Mouse (Mus musculus) midbrain, embryonic 12.5 days (tissue): ENCODE data around the gene Hist1h2aa. TPM values are rescaled to one million over a fixed set of nuclear protein-coding genes. Genes with fewer than 3 reads are reported as not detected.

Experiments
- ATAC-seq: fragments of 200-750 bp; cut with Nextera tagmentation; 2 replicates; pipeline ENCODE4 v1.8.0; 2017; ENCODE audit warnings: low read depth, moderate TSS enrichment, moderate library complexity; ENCODE audit not compliant: low FRiP score
- H3K27ac ChIP-seq: fragments of 300-500 bp; sonication (generic); replicated peaks from 2 replicates; pipeline ENCODE4 v1.5.1; 2016; ENCODE audit warnings: mild to moderate bottlenecking
- H3K27me3 ChIP-seq: fragments of 300-500 bp; sonication (generic); 2 replicates; pipeline ENCODE4 v1.6.1; 2016; ENCODE audit warnings: mild to moderate bottlenecking
- H3K36me3 ChIP-seq: fragments of 300-500 bp; sonication (generic); 2 replicates; pipeline ENCODE4 v1.6.1; 2016
- H3K4me1 ChIP-seq: fragments of 300-500 bp; sonication (generic); 2 replicates; pipeline ENCODE4 v1.6.1; 2016
- H3K4me2 ChIP-seq: fragments of 300-500 bp; sonication (generic); replicated peaks from 2 replicates; pipeline ENCODE4 v1.6.1; 2016; ENCODE audit warnings: mild to moderate bottlenecking, moderate library complexity
- H3K4me3 ChIP-seq: fragments of 300-500 bp; sonication (generic); 2 replicates; pipeline ENCODE4 v1.5.1; 2016; ENCODE audit warnings: mild to moderate bottlenecking
- H3K9ac ChIP-seq: fragments of 300-500 bp; sonication (generic); replicated peaks from 2 replicates; pipeline ENCODE4 v1.6.1; 2016; ENCODE audit warnings: mild to moderate bottlenecking, moderate library complexity
- H3K9me3 ChIP-seq: fragments of 300-500 bp; sonication (generic); 2 replicates; pipeline ENCODE4 v1.6.1; 2016; ENCODE audit warnings: mild to moderate bottlenecking
- WGBS: fragments of 180-500 bp; shearing (Covaris S2); methylation state at CpG from one replicate; pipeline ENCODE4 v1.1.7; 2016; 5-methylcytosine and 5-hydroxymethylcytosine counted together
- polyA plus RNA-seq: library from polyadenylated mRNA; unstranded; fragments of >200 nt; fragmentation: Nextera tagmentation; extraction: Ambion mirVana; gene quantifications from 2 replicates; pipeline ENCODE4 v1.2.1, GENCODE M21; 2016

The Hist1h2aa gene
- polyA plus RNA-seq, 1 experiment from 2014 or later, result not detected

GRCm38 (mm10) chr13:23914376-23915167, 19.7 kb upstream of the Hist1h2aa start, which contains the start of gene Slc17a4:
Slc17a4 (minus strand) TSS chr13:23915009.
- Histone ChIP-seq H3K4me2 (no peak within 1 kb of the TSS), H3K27me3 (no peaks in the 10 kb centered on the region), H3K36me3 (no peaks in the 10 kb centered on the region), H3K4me1 (no peaks in the 10 kb centered on the region), H3K27ac (no peak within 1 kb of the TSS), H3K9me3 (no peaks in the 10 kb centered on the region), H3K9ac (no peak within 1 kb of the TSS), H3K4me3 (no peak within 1 kb of the TSS)
- 80% methylated on average over 9 of the region's 9 CpGs for WGBS
- no peak for ATAC-seq

GRCm38 (mm10) chr13:23916132-23916531, 18.1 kb upstream of the Hist1h2aa start:
- no peak for ATAC-seq
- WGBS, result 92% methylated on average over 1 of the region's 1 CpGs
- H3K9ac ChIP-seq, result no peak overlapping the region
- H3K27ac ChIP-seq, result no peak overlapping the region
- no peaks in the 10 kb centered on the region for H3K4me1 ChIP-seq
- H3K9me3 ChIP-seq, result no peaks in the 10 kb centered on the region
- H3K4me3 ChIP-seq, result no peak overlapping the region
- H3K36me3 ChIP-seq, result no peaks in the 10 kb centered on the region
- H3K27me3 ChIP-seq, result no peaks in the 10 kb centered on the region
- no peak overlapping the region for H3K4me2 ChIP-seq

- ATAC-seq, result no peak
- Histone ChIP-seq H3K36me3 (no peaks in the 10 kb centered on the region), H3K4me2 (no peak overlapping the region), H3K27ac (no peak overlapping the region), H3K4me3 (no peak overlapping the region), H3K9me3 (no peaks in the 10 kb centered on the region), H3K27me3 (no peaks in the 10 kb centered on the region), H3K9ac (no peak overlapping the region), H3K4me1 (no peaks in the 10 kb centered on the region)
- 78% methylated on average over 4 of the region's 4 CpGs for WGBS
Measured at GRCm38 (mm10) chr13:23917674-23918073, 16.6 kb upstream of the Hist1h2aa start.

- Histone ChIP-seq H3K27me3 (no peaks in the 10 kb centered on the region), H3K9ac (no peak overlapping the region), H3K36me3 (no peaks in the 10 kb centered on the region), H3K4me1 (no peaks in the 10 kb centered on the region), H3K9me3 (no peaks in the 10 kb centered on the region), H3K4me2 (no peak overlapping the region), H3K4me3 (no peak overlapping the region), H3K27ac (no peak overlapping the region)
- WGBS, result 73% methylated on average over 2 of the region's 2 CpGs
- no peak for ATAC-seq
Measured at GRCm38 (mm10) chr13:23925792-23926191, 8.5 kb upstream of the Hist1h2aa start.

GRCm38 (mm10) chr13:23928637-23929036, 5.6 kb upstream of the Hist1h2aa start:
- no peak for ATAC-seq
- Histone ChIP-seq H3K4me2 (no peak overlapping the region), H3K9me3 (no peaks in the 10 kb centered on the region), H3K36me3 (no peaks in the 10 kb centered on the region), H3K27ac (no peak overlapping the region), H3K4me1 (no peaks in the 10 kb centered on the region), H3K4me3 (no peak overlapping the region), H3K27me3 (no peaks in the 10 kb centered on the region), H3K9ac (no peak overlapping the region)
- WGBS, result 78% methylated on average over 3 of the region's 3 CpGs

GRCm38 (mm10) chr13:23930461-23930860, 3.8 kb upstream of the Hist1h2aa start:
- WGBS, result 97% methylated on average over 9 of the region's 9 CpGs
- H3K4me2 ChIP-seq, result no peak overlapping the region
- H3K4me3 ChIP-seq, result no peak overlapping the region
- no peak overlapping the region for H3K27ac ChIP-seq
- no peaks in the 10 kb centered on the region for H3K27me3 ChIP-seq
- ATAC-seq, result no peak
- H3K9ac ChIP-seq, result no peak overlapping the region
- H3K36me3 ChIP-seq, result no peaks in the 10 kb centered on the region
- H3K4me1 ChIP-seq, result no peaks in the 10 kb centered on the region
- 0 out of 2 replicates have a peak, but pooled peaks cover 3% of the 10 kb centered on the region for H3K9me3 ChIP-seq

GRCm38 (mm10) chr13:23930904-23931303, 3.4 kb upstream of the Hist1h2aa start:
- Histone ChIP-seq H3K36me3 (no peaks in the 10 kb centered on the region), H3K27me3 (no peaks in the 10 kb centered on the region), H3K27ac (no peak overlapping the region), H3K4me2 (no peak overlapping the region), H3K4me3 (no peak overlapping the region), H3K9ac (no peak overlapping the region), H3K4me1 (no peaks in the 10 kb centered on the region), H3K9me3 (0 out of 2 replicates have a peak, but pooled peaks cover 3% of the 10 kb centered on the region)
- no peak for ATAC-seq
- 74% methylated on average over 11 of the region's 11 CpGs for WGBS

GRCm38 (mm10) chr13:23933421-23934210, 646 bp upstream of the Hist1h2aa start, which contains the start of gene Hist1h2ba:
Hist1h2ba (minus strand) TSS chr13:23934156.
- H3K27ac ChIP-seq, result no peak within 1 kb of the TSS
- 0 out of 2 replicates have a peak, but pooled peaks cover 3% of the 10 kb centered on the region for H3K9me3 ChIP-seq
- H3K27me3 ChIP-seq, result no peaks in the 10 kb centered on the region
- no peak for ATAC-seq
- WGBS, result 91% methylated on average over 39 of the region's 39 CpGs
- no peak within 1 kb of the TSS for H3K4me2 ChIP-seq
- no peak within 1 kb of the TSS for H3K9ac ChIP-seq
- H3K4me1 ChIP-seq, result no peaks in the 10 kb centered on the region
- no peak within 1 kb of the TSS for H3K4me3 ChIP-seq
- H3K36me3 ChIP-seq, result no peaks in the 10 kb centered on the region

- peaks cover 1% of the 10 kb centered on the region for H3K27me3 ChIP-seq
- ATAC-seq, result no peak
Measured at GRCm38 (mm10) chr13:23938699-23939098, 4.4 kb downstream of the Hist1h2aa start.

GRCm38 (mm10) chr13:23940291-23940690, 6.0 kb downstream of the Hist1h2aa start:
- H3K4me2 ChIP-seq, result no peak overlapping the region
- no peaks in the 10 kb centered on the region for H3K36me3 ChIP-seq
- H3K9ac ChIP-seq, result no peak overlapping the region
- H3K9me3 ChIP-seq, result no peaks in the 10 kb centered on the region
- H3K27me3 ChIP-seq, result peaks cover 4% of the 10 kb centered on the region
- no peak overlapping the region for H3K4me3 ChIP-seq
- no peak for ATAC-seq
- H3K27ac ChIP-seq, result no peak overlapping the region
- H3K4me1 ChIP-seq, result no peaks in the 10 kb centered on the region
- WGBS, result 43% methylated on average over 6 of the region's 6 CpGs

More at GRCm38 (mm10) chr13:23938699-23939098, 4.4 kb downstream of the Hist1h2aa start:
- Histone ChIP-seq H3K4me1 (no peaks in the 10 kb centered on the region), H3K36me3 (no peaks in the 10 kb centered on the region), H3K4me2 (no peak overlapping the region), H3K9me3 (0 out of 2 replicates have a peak, but pooled peaks cover 3% of the 10 kb centered on the region), H3K27ac (no peak overlapping the region), H3K9ac (no peak overlapping the region), H3K4me3 (no peak overlapping the region)
- 74% methylated on average over 1 of the region's 1 CpGs for WGBS

- Histone ChIP-seq H3K4me3 (no peak overlapping the region), H3K4me1 (0 out of 2 replicates have a peak, but pooled peaks cover 3% of the 10 kb centered on the region), H3K27ac (no peak overlapping the region), H3K4me2 (no peak overlapping the region), H3K9me3 (no peaks in the 10 kb centered on the region), H3K27me3 (peaks cover 15% of the 10 kb centered on the region), H3K36me3 (no peaks in the 10 kb centered on the region), H3K9ac (no peak overlapping the region)
- WGBS, result 51% methylated on average over 2 of the region's 2 CpGs
- no peak for ATAC-seq
Measured at GRCm38 (mm10) chr13:23942861-23943260, 8.6 kb downstream of the Hist1h2aa start.

- 29% methylated on average over 2 of the region's 2 CpGs for WGBS
- peaks cover 19% of the 10 kb centered on the region for H3K27me3 ChIP-seq
- H3K36me3 ChIP-seq, result no peaks in the 10 kb centered on the region
- H3K9ac ChIP-seq, result no peak overlapping the region
- no peaks in the 10 kb centered on the region for H3K9me3 ChIP-seq
- H3K4me2 ChIP-seq, result no peak overlapping the region
- H3K4me3 ChIP-seq, result no peak overlapping the region
- H3K4me1 ChIP-seq, result peaks cover 6% of the 10 kb centered on the region; the same call in 1 of the 2 replicates
- H3K27ac ChIP-seq, result no peak overlapping the region
- ATAC-seq, result no peak
Measured at GRCm38 (mm10) chr13:23946254-23946653, 12.0 kb downstream of the Hist1h2aa start.
